Mouse (Mus musculus): Measurements from ENCODE around the gene Wdr4.

- TF ChIP-seq CTCF (IDR thresholded peaks at IDR 0.05; ENCODE audit: extremely low read depth, insufficient read depth, insufficient read length, insufficient replicate concordance) = no peak
- no peak for TF ChIP-seq POLR2A (IDR thresholded peaks at IDR 0.05; ENCODE audit: low read depth, low read length)
These were observed 15.8 kb downstream of the Wdr4 start for GRCm38 (mm10) chr17:31503936-31504335.

Measured in spleen, adult 2 months (tissue).